Comparison of ENCODE assay signal across 8 mouse cellular contexts in genomic region chr8:11635611-11636081, GRCm38 (mm10). TPM values are rescaled to one million over a fixed set of nuclear protein-coding genes. Genes with fewer than 3 reads are reported as not detected.
DNase-seq lines count a peak whose midpoint lies in the region; ATAC-seq lines count a peak whose summit lies in the region.

Ankrd10 (minus strand) TSS chr8:11635757.

- peak; percentile 98 for DNase-seq in T-cell, adult 2 months (ENCODE audit: low spot score)
- DNase-seq in cerebellum, postnatal 36 days = peak; percentile 90 to 96
- DNase-seq in frontal cortex, postnatal 36 days (ENCODE audit: low spot score in 2 of 2) = peak; percentile 94
- peak; percentile 91 for DNase-seq in left cerebral cortex, adult 11 months (ENCODE audit: low spot score)
- DNase-seq in lung, postnatal 4 days = peak; percentile 97 to 98
- peak; percentile 87 for DNase-seq in retina, postnatal 7 days (ENCODE audit: low read depth, low spot score)
- peak; percentile 92 for DNase-seq in urinary bladder, adult 2 months (ENCODE audit: low spot score)

- peak within 1 kb of the TSS; percentile 96 for H3K9ac ChIP-seq in hindbrain, embryonic 15.5 days

- peak; percentile 94 for ATAC-seq in hindbrain, embryonic 15.5 days (ENCODE audit: low FRiP score, low read depth)

- H3K4me1 ChIP-seq in hindbrain, embryonic 15.5 days (replicated peaks) = peaks cover 33% of the 10 kb centered on the region

- WGBS in hindbrain, embryonic 15.5 days = under 1% methylated on average over 40 of the region's 40 CpGs

- peak within 1 kb of the TSS; percentile 93 for H3K4me2 ChIP-seq in hindbrain, embryonic 15.5 days

- H3K36me3 ChIP-seq in hindbrain, embryonic 15.5 days = peaks cover 11% of the 10 kb centered on the region

- no peaks in the 10 kb centered on the region for H3K27me3 ChIP-seq in hindbrain, embryonic 15.5 days

- no peaks in the 10 kb centered on the region for H3K9me3 ChIP-seq in hindbrain, embryonic 15.5 days

- peak within 1 kb of the TSS; percentile 99 for H3K27ac ChIP-seq in hindbrain, embryonic 15.5 days (replicated peaks)

- peak within 1 kb of the TSS; percentile 93 for H3K4me3 ChIP-seq in hindbrain, embryonic 15.5 days

RNA-seq across cellular contexts. Expression of gene Ankrd10, which starts in this region (rescaled TPM):
- polyA plus RNA-seq in hindbrain, embryonic 15.5 days (2015; fragmentation: Nextera tagmentation; extraction: Ambion mirVana) = 81.3 and 82.8 TPM in 2 replicates
- polyA plus RNA-seq in urinary bladder, adult 2 months (2012; rRNA removed) = 80.5 and 95.6 TPM in 2 replicates

Comparison
In these comparisons a context has a peak if more than half of its experiments do, and no peak if none do; other contexts are left out.
1. Peak in every context shown above with its lines: DNase-seq, ATAC-seq, H3K4me3 ChIP-seq and H3K27ac ChIP-seq.